Mouse (Mus musculus) mouse embryonic stem cell (cell line): Measurements from ENCODE around the gene Gabpb2.

Experiments used
- in situ Hi-C, 2 experiments: fragments of 300-500 bp; cut with MboI; formaldehyde crosslinking; loops; 1 replicate in 1 of 2; 3 replicates in 1 of 2; pipeline ENCODE4 v1.14.3; 2019 to 2020; ENCODE audit warnings: low sequenced_read_pairs in 2 of 2, low pct_unique_long_range_greater_than_20kb in 1 of 2, mixed read lengths in 1 of 2; ENCODE audit not compliant: unreplicated experiment in 1 of 2

Gene Gabpb2

GRCm38 (mm10) chr3:95208286-95208685 is 9.4 kb downstream of the Gabpb2 start:
- in situ Hi-C loops, result no loop called here

- in situ Hi-C loops, result no loop called here
These were observed 13.8 kb downstream of the Gabpb2 start for GRCm38 (mm10) chr3:95203880-95204279.

- in situ Hi-C loops, result no loop called here
These were observed 17.2 kb downstream of the Gabpb2 start for GRCm38 (mm10) chr3:95200562-95200961.

- in situ Hi-C loops, result no loop called here
These were observed 17.6 kb downstream of the Gabpb2 start for GRCm38 (mm10) chr3:95200132-95200531.

GRCm38 (mm10) chr3:95199101-95199500 is 18.6 kb downstream of the Gabpb2 start:
- in situ Hi-C loops, result no loop called here

- in situ Hi-C loops, result no loop called here
These were observed 21.9 kb downstream of the Gabpb2 start for GRCm38 (mm10) chr3:95195772-95196171.

- in situ Hi-C loops, result no loop called here
These were observed 23.0 kb downstream of the Gabpb2 start for GRCm38 (mm10) chr3:95194721-95195135.

- in situ Hi-C loops, result no loop called here
These were observed 30.8 kb downstream of the Gabpb2 start for GRCm38 (mm10) chr3:95186888-95187287.

GRCm38 (mm10) chr3:95186100-95186499 is 31.6 kb downstream of the Gabpb2 start:
- in situ Hi-C loops, result no loop called here

- in situ Hi-C loops, result no loop called here
These were observed 32.7 kb downstream of the Gabpb2 start for GRCm38 (mm10) chr3:95184796-95185577.

GRCm38 (mm10) chr3:95181841-95182240 is 35.9 kb downstream of the Gabpb2 start:
- in situ Hi-C loops, result no loop called here

GRCm38 (mm10) chr3:95179890-95180289 is 37.8 kb downstream of the Gabpb2 start:
- in situ Hi-C loops, result no loop called here

GRCm38 (mm10) chr3:95178948-95179347 is 38.8 kb downstream of the Gabpb2 start:
- in situ Hi-C loops, result no loop called here

GRCm38 (mm10) chr3:95177583-95177982 is 40.1 kb downstream of the Gabpb2 start:
- in situ Hi-C loops, result no loop called here

GRCm38 (mm10) chr3:95176500-95176899 is 41.2 kb downstream of the Gabpb2 start:
- in situ Hi-C loops, result no loop called here

- in situ Hi-C loops, result no loop called here
These were observed 43.6 kb downstream of the Gabpb2 start for GRCm38 (mm10) chr3:95174011-95174592.

GRCm38 (mm10) chr3:95173256-95173949 is 44.3 kb downstream of the Gabpb2 start:
- in situ Hi-C loops, result no loop called here

GRCm38 (mm10) chr3:95172526-95173255 is 45.0 kb downstream of the Gabpb2 start:
- in situ Hi-C loops, result no loop called here

- in situ Hi-C loops, result no loop called here
These were observed 46.6 kb downstream of the Gabpb2 start for GRCm38 (mm10) chr3:95171105-95171504.
